Mouse (Mus musculus) frontal cortex, postnatal 25 days (tissue): Measurements from ENCODE around the gene Tatdn2.

ENCODE experiments used
- DNase-seq, 2 experiments: peaks; one replicate each; pipeline ENCODE4 v3.0.0; 2022; ENCODE audit warnings: low spot score in 2 of 2

Gene Tatdn2

GRCm38 (mm10) chr6:113714276-113714675 lies 17.4 kb downstream of the Tatdn2 start:
- DNase-seq, result no peak

DNA sequence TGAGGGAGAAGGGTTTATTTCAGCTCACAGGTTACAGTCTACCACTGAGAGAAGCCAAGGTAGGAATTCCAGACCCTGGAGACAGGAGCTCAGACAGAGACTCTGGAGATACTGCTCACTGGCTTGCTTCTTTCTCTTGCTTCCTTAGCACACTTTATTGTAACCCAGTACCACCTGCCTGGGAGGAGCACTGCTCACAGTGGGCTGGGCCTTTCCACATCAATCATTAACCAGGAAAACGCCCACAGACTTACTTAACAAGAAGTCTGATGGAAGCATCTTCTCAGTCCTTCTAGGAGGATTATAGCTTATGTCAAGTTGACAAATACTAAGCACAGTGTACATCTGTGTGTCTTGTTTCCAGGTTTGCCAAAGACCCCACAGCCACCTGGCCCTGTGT lies 17.9 kb downstream of the Tatdn2 start:
- no peak for DNase-seq

GRCm38 (mm10) chr6:113717541-113717940 lies 20.7 kb downstream of the Tatdn2 start:
- no peak for DNase-seq

DNA sequence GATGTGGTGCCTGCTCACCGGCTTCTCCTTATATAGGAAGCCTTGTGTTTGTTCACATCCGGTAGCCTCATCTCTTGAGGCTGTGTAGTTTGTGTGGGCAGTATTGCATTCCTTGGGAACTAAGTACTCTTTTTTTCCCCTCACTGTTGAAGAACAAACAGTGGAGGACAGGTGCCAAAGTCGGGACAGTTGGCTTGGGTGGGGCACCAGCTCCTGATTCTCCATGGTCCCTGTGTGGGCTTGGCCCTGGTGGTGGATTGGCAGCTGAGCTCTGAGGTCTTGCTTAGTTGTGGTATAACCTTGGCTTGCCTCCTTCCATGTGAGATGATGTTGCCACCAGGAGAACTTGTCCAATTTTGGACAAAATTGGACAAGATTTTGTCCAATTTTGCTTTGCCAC lies 23.0 kb downstream of the Tatdn2 start, which contains the start of gene Ghrl:
Gene Ghrl, minus strand, starts transcription at position 3 of the 400 bp plus-strand sequence.
- DNase-seq, result no peak

- no peak for DNase-seq
Measured at GRCm38 (mm10) chr6:113721061-113721460, 24.2 kb downstream of the Tatdn2 start.

GRCm38 (mm10) chr6:113728181-113728580 lies 31.3 kb downstream of the Tatdn2 start:
- DNase-seq, result no peak

GRCm38 (mm10) chr6:113731296-113731695 lies 34.4 kb downstream of the Tatdn2 start:
- DNase-seq, result no peak

- DNase-seq, result no peak
Measured at GRCm38 (mm10) chr6:113737318-113738046, 40.6 kb downstream of the Tatdn2 start.

DNA sequence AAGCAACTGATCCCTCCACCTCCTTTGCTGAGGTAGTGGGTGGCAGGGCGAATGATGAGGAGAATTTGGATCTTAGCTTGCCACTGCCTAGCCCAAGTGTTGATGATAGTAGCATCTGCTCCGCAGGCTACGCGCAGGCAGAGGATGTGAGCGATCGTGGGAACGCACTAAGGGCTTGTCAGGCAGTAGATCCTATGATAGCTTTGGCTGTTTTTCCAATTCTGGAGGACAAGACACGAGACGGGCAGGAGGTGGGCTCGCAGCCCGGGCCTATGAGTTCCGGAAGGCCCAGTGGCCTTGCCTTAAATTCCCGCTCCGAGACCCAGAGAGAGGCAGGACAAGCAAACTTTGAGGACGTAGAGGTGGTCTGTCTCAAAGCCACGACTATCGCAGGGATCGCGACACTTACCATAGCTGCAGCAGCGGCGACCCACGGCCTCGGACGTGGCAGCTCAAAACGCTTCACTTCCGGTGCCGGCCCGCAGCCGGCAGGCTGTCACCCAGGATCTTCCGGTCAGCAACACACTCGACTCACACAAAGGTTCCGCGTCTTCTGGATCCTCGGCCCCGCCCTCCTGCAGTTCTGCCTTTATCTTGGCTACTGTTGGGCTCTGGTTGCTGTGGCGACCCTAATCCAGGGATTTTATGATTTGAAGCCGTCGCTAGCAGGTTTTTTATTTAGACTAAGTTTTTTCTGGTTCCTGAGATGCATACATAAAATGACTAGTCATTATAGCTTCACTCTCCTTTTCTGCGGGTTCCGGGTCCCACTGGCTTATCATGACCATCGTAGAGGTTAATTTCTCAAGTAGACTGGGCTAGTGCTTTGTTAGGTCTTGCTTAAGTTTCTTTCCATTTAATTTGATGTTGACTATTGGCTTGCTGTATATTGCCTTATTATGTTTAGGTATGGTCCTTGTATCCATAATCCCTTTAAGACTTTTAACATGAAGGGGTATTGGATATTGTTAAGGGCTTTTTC lies 43.7 kb downstream of the Tatdn2 start, which contains the start of gene Sec13:
Gene Sec13, minus strand, starts transcription at position 508 of the 982 bp plus-strand sequence.
- DNase-seq, result peak; percentile 74 to 83

GRCm38 (mm10) chr6:113741425-113741824 lies 44.6 kb downstream of the Tatdn2 start:
- DNase-seq, result no peak

DNA sequence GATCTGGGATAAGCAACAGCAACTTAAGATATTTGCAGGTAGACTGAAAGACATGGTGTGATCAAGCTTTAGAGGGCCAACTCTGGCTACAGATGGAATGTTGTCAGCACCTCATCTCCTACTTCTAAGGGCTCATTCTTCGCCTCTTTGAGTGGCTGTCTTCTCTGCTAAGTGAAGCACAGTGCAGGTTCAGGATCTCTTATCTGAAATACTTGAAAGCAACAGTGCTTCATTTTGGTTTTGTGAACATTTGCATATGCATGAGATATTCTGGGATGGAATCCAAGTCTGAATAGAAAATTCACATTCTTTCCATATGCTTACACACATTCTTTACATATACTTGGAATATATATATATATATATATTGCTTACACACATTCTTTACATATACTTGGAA lies 45.5 kb downstream of the Tatdn2 start:
- DNase-seq, result no peak

GRCm38 (mm10) chr6:113743111-113743510 lies 46.3 kb downstream of the Tatdn2 start:
- DNase-seq, result no peak

DNA sequence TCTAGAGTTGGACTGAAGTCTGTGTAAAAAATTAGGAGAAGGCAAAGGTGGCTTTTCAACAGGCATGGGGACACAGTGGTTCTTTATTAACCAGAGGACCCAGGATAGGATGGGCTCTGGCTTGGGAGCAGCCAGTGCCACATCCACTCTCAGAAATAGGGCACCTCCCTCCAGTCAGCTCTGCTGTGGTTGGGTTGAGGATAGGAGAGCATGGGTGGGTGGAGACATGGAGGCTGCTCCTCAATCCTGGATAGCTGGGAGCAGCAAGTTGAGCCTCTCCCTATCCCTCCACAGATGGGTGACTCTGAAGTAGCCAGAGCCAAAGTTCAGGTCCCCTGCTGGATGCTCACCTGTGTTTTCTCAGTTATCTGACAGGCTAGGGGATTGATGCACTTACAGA lies 48.3 kb downstream of the Tatdn2 start:
- DNase-seq, result no peak

DNA sequence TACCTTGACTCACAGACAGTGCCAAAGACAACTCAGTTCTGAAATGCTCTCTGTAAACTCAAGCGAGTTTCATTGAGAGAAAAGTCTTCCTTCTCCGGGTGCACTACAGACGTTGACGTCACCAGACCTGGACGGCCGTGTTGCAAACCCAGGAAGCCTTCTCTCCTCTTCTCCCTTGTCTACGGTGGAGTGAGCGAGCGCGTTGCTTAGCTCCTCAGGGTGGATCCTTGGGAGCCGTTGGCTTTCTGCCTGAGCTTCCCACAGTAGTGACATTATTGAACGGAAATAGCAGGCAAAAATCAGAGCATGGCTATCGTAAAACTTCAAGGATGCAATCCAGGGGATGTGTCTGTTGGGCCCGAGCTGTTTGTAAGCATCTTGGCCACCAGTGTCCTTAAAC lies 50.4 kb downstream of the Tatdn2 start:
- DNase-seq, result no peak

DNA sequence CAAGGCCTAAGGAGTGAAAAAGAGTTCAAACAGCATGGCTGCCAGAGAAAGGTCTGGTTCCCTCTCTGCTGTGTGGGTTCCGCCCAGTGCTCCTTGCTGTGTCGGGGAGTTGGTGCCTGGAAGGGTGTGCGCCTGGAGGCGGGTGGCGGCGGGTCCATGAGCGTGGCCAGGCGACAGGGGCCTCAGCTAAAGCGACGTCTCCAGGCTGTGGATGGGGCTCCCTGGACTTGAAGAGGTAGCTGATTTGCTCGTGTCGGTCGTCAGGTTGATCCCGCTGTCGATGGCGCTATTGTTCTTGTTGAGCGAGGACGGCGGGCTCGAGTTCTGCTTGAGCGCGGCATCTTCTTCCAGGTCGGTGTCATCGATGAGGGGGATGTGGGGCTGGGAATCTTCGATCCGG lies 51.5 kb downstream of the Tatdn2 start:
- no peak for DNase-seq

GRCm38 (mm10) chr6:113749119-113749685 lies 52.4 kb downstream of the Tatdn2 start:
- DNase-seq, result no peak
